Mouse (Mus musculus) G1E (cell line): ENCODE results near the gene Cacna1a. TPM values are rescaled to one million over a fixed set of nuclear protein-coding genes. Genes with fewer than 3 reads are reported as not detected.
"Not testable (repeated sequence)": the region's sequence is repeated elsewhere in the genome, so short reads cannot be mapped to it uniquely, and the experiment has no call there.

ENCODE experiments used
- ATAC-seq: 2 replicates; pipeline ENCODE4 v1.8.0; 2016; ENCODE audit warnings: mild to moderate bottlenecking; ENCODE audit not compliant: insufficient number of reproducible peaks, poor library complexity, low FRiP score, severe bottlenecking; ENCODE audit errors: extremely low read depth
- DNase-seq: peaks from one replicate; pipeline ENCODE4 v3.0.0; 2012; ENCODE audit warnings: low spot score
- H3K27me3 ChIP-seq: 2 replicates; pipeline ENCODE4 v1.6.1; 2012; ENCODE audit warnings: mild to moderate bottlenecking, low read length, inconsistent platforms; ENCODE audit not compliant: insufficient read depth
- H3K36me3 ChIP-seq: replicated peaks from 2 replicates; pipeline ENCODE3; 2012; ENCODE audit warnings: mild to moderate bottlenecking, inconsistent platforms
- H3K4me1 ChIP-seq: 2 replicates; pipeline ENCODE4 v1.6.1; 2012; ENCODE audit warnings: low read depth, low read length, inconsistent platforms, mixed read lengths; ENCODE audit not compliant: insufficient read depth
- H3K4me3 ChIP-seq: 2 replicates; pipeline ENCODE4 v1.5.1; 2012; ENCODE audit warnings: low read depth, mild to moderate bottlenecking, inconsistent platforms, low read length, moderate library complexity, mixed read lengths
- H3K9me3 ChIP-seq: replicated peaks from 2 replicates; pipeline ENCODE4 v1.6.1; 2012; ENCODE audit warnings: inconsistent platforms
- CTCF ChIP-seq: IDR thresholded peaks from 2 replicates; pipeline ENCODE4 v1.5.1; 2012; ENCODE audit warnings: low read depth, low read length, inconsistent platforms, mixed read lengths
- GATA1 ChIP-seq: IDR thresholded peaks from 2 replicates; pipeline ENCODE4 v1.6.1; 2012; ENCODE audit warnings: borderline replicate concordance, low read length, inconsistent platforms, mixed read lengths
- GATA2 ChIP-seq: IDR thresholded peaks from 2 replicates; pipeline ENCODE4 v1.6.1; 2012; ENCODE audit warnings: low read depth, low read length, inconsistent platforms, borderline replicate concordance
- POLR2AphosphoS5 ChIP-seq: IDR thresholded peaks from 2 replicates; pipeline ENCODE4 v1.6.1; 2012; ENCODE audit warnings: low read depth, low read length, inconsistent platforms; ENCODE audit not compliant: insufficient replicate concordance
- TAL1 ChIP-seq: conservative IDR thresholded peaks from 2 replicates; pipeline ENCODE4 v1.6.1; 2012; ENCODE audit warnings: low read depth, low read length, inconsistent platforms, mixed read lengths
- polyA plus RNA-seq: library from polyadenylated mRNA; stranded (reverse); fragments of >175 nt; gene quantifications from 2 replicates; pipeline ENCODE4 v1.2.3, GENCODE M21; 2012
- total RNA-seq, 2 experiments: library from RNA; stranded (forward) in 1 of 2; stranded (reverse) in 1 of 2; fragments of 200-1000 nt in 1 of 2; fragments of >200 nt in 1 of 2; fragmentation: Nextera tagmentation in 1 of 2; gene quantifications; 2 replicates each; pipeline ENCODE4 v1.2.3; 2014 to 2017

The Cacna1a gene
- total and polyA plus RNA-seq, 3 experiments = 0.23 to 31.7 (median 1.0) TPM

- no peak overlapping the region for H3K4me3 ChIP-seq
- no peak for ATAC-seq
- no peaks in the 10 kb centered on the region for H3K36me3 ChIP-seq
- H3K9me3 ChIP-seq = no peaks in the 10 kb centered on the region
- H3K27me3 ChIP-seq = peaks cover 56% of the 10 kb centered on the region
- no peak for DNase-seq
- TF ChIP-seq GATA1 (no peak), CTCF (no peak), GATA2 (no peak), POLR2AphosphoS5 (no peak), TAL1 (no peak)
- H3K4me1 ChIP-seq = no peaks in the 10 kb centered on the region
These were observed 227.6 kb downstream of the Cacna1a start for GRCm38 (mm10) chr8:84615666-84616485.

- ATAC-seq = no peak
- no peak for TF ChIP-seq TAL1
- no peak for TF ChIP-seq POLR2AphosphoS5
- no peak for TF ChIP-seq GATA2
- no peak for TF ChIP-seq GATA1
- TF ChIP-seq CTCF = no peak
These were observed 228.8 kb downstream of the Cacna1a start for GRCm38 (mm10) chr8:84617005-84617404.

GRCm38 (mm10) chr8:84621102-84621625 lies 232.9 kb downstream of the Cacna1a start:
- TF ChIP-seq POLR2AphosphoS5 (no peak), CTCF (no peak), GATA2 (no peak), GATA1 (no peak), TAL1 (no peak)
- H3K4me3 ChIP-seq = no peak overlapping the region
- no peaks in the 10 kb centered on the region for H3K4me1 ChIP-seq
- peaks cover 37% of the 10 kb centered on the region for H3K27me3 ChIP-seq
- H3K36me3 ChIP-seq = no peaks in the 10 kb centered on the region
- H3K9me3 ChIP-seq = no peaks in the 10 kb centered on the region
- DNase-seq (no peak), ATAC-seq (no peak)

More at GRCm38 (mm10) chr8:84617005-84617404, 228.8 kb downstream of the Cacna1a start:
- Histone ChIP-seq H3K4me1 (no peaks in the 10 kb centered on the region), H3K27me3 (peaks cover 54% of the 10 kb centered on the region), H3K36me3 (no peaks in the 10 kb centered on the region), H3K4me3 (no peak overlapping the region), H3K9me3 (no peaks in the 10 kb centered on the region)
- no peak for DNase-seq

- H3K4me3 ChIP-seq, ATAC-seq, H3K4me1 ChIP-seq, H3K9me3 ChIP-seq, H3K36me3 ChIP-seq, DNase-seq: not testable (repeated sequence)
- peaks cover 25% of the 10 kb centered on the region for H3K27me3 ChIP-seq
These were observed 235.2 kb downstream of the Cacna1a start for GRCm38 (mm10) chr8:84623425-84623824.

- no peaks in the 10 kb centered on the region for H3K36me3 ChIP-seq
- no peaks in the 10 kb centered on the region for H3K9me3 ChIP-seq
- DNase-seq (no peak), ATAC-seq (no peak)
- TF ChIP-seq CTCF (no peak), POLR2AphosphoS5 (no peak), GATA1 (no peak), GATA2 (no peak), TAL1 (no peak)
- no peak overlapping the region for H3K4me3 ChIP-seq
- H3K4me1 ChIP-seq = peaks cover 10% of the 10 kb centered on the region
- H3K27me3 ChIP-seq = peaks cover 30% of the 10 kb centered on the region
These were observed 241.3 kb downstream of the Cacna1a start for GRCm38 (mm10) chr8:84629586-84629985.

- Histone ChIP-seq H3K4me3 (no peak overlapping the region), H3K4me1 (peaks cover 15% of the 10 kb centered on the region), H3K27me3 (peaks cover 34% of the 10 kb centered on the region), H3K36me3 (no peaks in the 10 kb centered on the region), H3K9me3 (no peaks in the 10 kb centered on the region)
- TF ChIP-seq GATA1 (no peak), TAL1 (no peak), GATA2 (no peak), CTCF (no peak), POLR2AphosphoS5 (no peak)
- no peak for DNase-seq
- ATAC-seq = no peak
These were observed 241.9 kb downstream of the Cacna1a start for GRCm38 (mm10) chr8:84630145-84630544.

- no peaks in the 10 kb centered on the region for H3K36me3 ChIP-seq
- H3K27me3 ChIP-seq = peaks cover 49% of the 10 kb centered on the region
- TF ChIP-seq CTCF (no peak), POLR2AphosphoS5 (no peak), GATA2 (no peak), TAL1 (no peak), GATA1 (no peak)
- no peaks in the 10 kb centered on the region for H3K9me3 ChIP-seq
- ATAC-seq (no peak), DNase-seq (no peak)
- H3K4me3 ChIP-seq = no peak overlapping the region
- peaks cover 15% of the 10 kb centered on the region for H3K4me1 ChIP-seq
These were observed 243.6 kb downstream of the Cacna1a start for GRCm38 (mm10) chr8:84631813-84632212.
